Mouse (Mus musculus) myocyte (in vitro differentiated cells): ENCODE measurements around the gene Elac2.

ENCODE experiments used
- CEBPB ChIP-seq: IDR thresholded peaks from 2 replicates; pipeline ENCODE4 v1.6.1; 2011; ENCODE audit warnings: mild to moderate bottlenecking, moderate library complexity; ENCODE audit not compliant: poor library complexity, insufficient read depth, severe bottlenecking
- E2F4 ChIP-seq: IDR thresholded peaks from one replicate; pipeline ENCODE4 v1.6.1; 2011; ENCODE audit warnings: mild to moderate bottlenecking, control low read depth, moderate library complexity; ENCODE audit not compliant: insufficient read depth
- MAX ChIP-seq: IDR thresholded peaks from one replicate; pipeline ENCODE4 v1.6.1; 2011; ENCODE audit warnings: low read depth, mild to moderate bottlenecking, control low read depth
- MYOD1 ChIP-seq, 3 experiments: IDR thresholded peaks; one replicate each; pipeline ENCODE4 v1.6.1; 2011; ENCODE audit warnings: control low read depth in 2 of 3, low read depth in 2 of 3, mild to moderate bottlenecking in 2 of 3, moderate library complexity in 1 of 3; ENCODE audit not compliant: insufficient read length in 2 of 3, control insufficient read depth in 1 of 3
- MYOG ChIP-seq, 3 experiments: IDR thresholded peaks; one replicate each; pipeline ENCODE4 v1.6.1; 2011; ENCODE audit warnings: control low read depth in 2 of 3, low read depth in 2 of 3, mild to moderate bottlenecking in 2 of 3; ENCODE audit not compliant: insufficient read length in 2 of 3, control insufficient read depth in 1 of 3, insufficient read depth in 1 of 3
- POLR2A ChIP-seq: IDR thresholded peaks from one replicate; pipeline ENCODE4 v1.6.1; 2011; ENCODE audit warnings: low read depth, mild to moderate bottlenecking, control low read depth, moderate library complexity; ENCODE audit not compliant: insufficient read length
- POLR2AphosphoS2 ChIP-seq: IDR thresholded peaks from one replicate; pipeline ENCODE4 v1.6.1; 2011; ENCODE audit warnings: low read depth, control low read depth; ENCODE audit not compliant: insufficient read length
- REST ChIP-seq: IDR thresholded peaks from one replicate; pipeline ENCODE4 v1.6.1; 2011; ENCODE audit warnings: mild to moderate bottlenecking, control low read depth, moderate library complexity; ENCODE audit not compliant: insufficient read depth, insufficient read length
- SRF ChIP-seq: IDR thresholded peaks from one replicate; pipeline ENCODE4 v1.6.1; 2011; ENCODE audit warnings: low read depth; ENCODE audit not compliant: control insufficient read depth, insufficient read length
- TCF12 ChIP-seq: IDR thresholded peaks from one replicate; pipeline ENCODE4 v1.6.1; 2011; ENCODE audit warnings: mild to moderate bottlenecking, control low read depth; ENCODE audit not compliant: poor library complexity, insufficient read depth, severe bottlenecking
- TCF3 ChIP-seq: IDR thresholded peaks from one replicate; pipeline ENCODE4 v1.6.1; 2011; ENCODE audit warnings: low read depth, control low read depth; ENCODE audit not compliant: insufficient read length
- USF1 ChIP-seq: IDR thresholded peaks from one replicate; pipeline ENCODE4 v1.6.1; 2011; ENCODE audit warnings: low read depth, mild to moderate bottlenecking, control low read depth, moderate library complexity

GRCm38 (mm10) chr11:64971471-64971988 is 7.3 kb upstream of the Elac2 start:
- TF ChIP-seq POLR2A (no peak), CEBPB (no peak), TCF12 (no peak), MYOG (IDR thresholded peaks at IDR 0.05; ENCODE audit: control insufficient read depth in 1 of 3, insufficient read depth in 1 of 3, insufficient read length in 2 of 3, low read depth in 2 of 3) (no peak), POLR2AphosphoS2 (no peak), MAX (no peak), USF1 (no peak), REST (no peak), TCF3 (no peak), MYOD1 (IDR thresholded peaks at IDR 0.05; ENCODE audit: control insufficient read depth in 1 of 3, insufficient read length in 2 of 3, low read depth in 2 of 3) (no peak), E2F4 (no peak), SRF (no peak)
